Mouse (Mus musculus) left cerebral cortex, adult 2 months (tissue): ENCODE measurements around the gene Fpr-rs3. TPM values are rescaled to one million over a fixed set of nuclear protein-coding genes. Genes with fewer than 3 reads are reported as not detected.

Source experiments
- DNase-seq, 2 experiments: peaks; one replicate each; pipeline ENCODE4 v3.0.0; 2021 to 2022; ENCODE audit warnings: low spot score in 2 of 2, mixed read lengths in 1 of 2; ENCODE audit errors: extremely low spot score in 1 of 2
- H3K27ac ChIP-seq: fragments of 200-600 bp; 2 replicates; pipeline ENCODE4 v1.8.1; 2022
- H3K4me3 ChIP-seq: fragments of 200-600 bp; 2 replicates; pipeline ENCODE4 v1.8.1; 2022
- CTCF ChIP-seq: fragments of 200-600 bp; IDR thresholded peaks from 2 replicates; pipeline ENCODE4 v1.8.1; 2022; ENCODE audit warnings: antibody characterized with exemption, mild to moderate bottlenecking, moderate library complexity
- intact Hi-C: fragments of 180-260 bp; cut with DNase I; formaldehyde crosslinking; loops from one replicate; pipeline ENCODE4 v1.15.1; 2025
- long read RNA-seq, 2 experiments: library from polyadenylated mRNA; stranded (forward); transcript quantifications; one replicate each; pipeline ENCODE4 v2.0.0; 2021; ENCODE audit warnings: borderline mapping rate in 2 of 2
- total RNA-seq, 2 experiments: library from RNA; stranded (reverse); gene quantifications; 2 replicates each; pipeline ENCODE4 v1.2.3; 2021

The Fpr-rs3 gene
- total RNA-seq = not detected
- long read RNA-seq, experiment 1 = 0 reads
- long read RNA-seq, experiment 2 = 0 reads

DNA sequence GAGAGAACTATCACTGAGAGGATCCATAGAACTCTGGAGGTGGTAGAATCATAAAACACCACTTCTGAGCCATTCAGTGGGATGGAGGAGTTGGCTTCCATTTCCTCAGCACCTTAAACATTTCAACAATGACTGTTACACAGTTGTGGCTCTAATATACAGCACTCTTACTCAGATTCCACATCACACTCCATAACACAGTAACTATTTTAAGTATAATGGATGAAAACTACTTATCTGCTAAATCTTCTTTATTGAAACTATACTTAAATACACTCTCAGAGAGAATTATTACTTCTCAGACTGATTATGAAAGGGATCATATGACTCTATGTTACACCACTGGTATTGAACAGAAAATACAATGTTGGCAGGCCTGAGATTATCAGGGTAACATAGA is at the start of gene Fpr-rs3:
Gene Fpr-rs3 (minus strand): TSS at position 101 of the 400 bp plus-strand sequence.
- DNase-seq = no peak
- no peak within 1 kb of the TSS for H3K4me3 ChIP-seq
- TF ChIP-seq CTCF = no peak
- no peak within 1 kb of the TSS for H3K27ac ChIP-seq
- intact Hi-C loops = no loop called here

DNA sequence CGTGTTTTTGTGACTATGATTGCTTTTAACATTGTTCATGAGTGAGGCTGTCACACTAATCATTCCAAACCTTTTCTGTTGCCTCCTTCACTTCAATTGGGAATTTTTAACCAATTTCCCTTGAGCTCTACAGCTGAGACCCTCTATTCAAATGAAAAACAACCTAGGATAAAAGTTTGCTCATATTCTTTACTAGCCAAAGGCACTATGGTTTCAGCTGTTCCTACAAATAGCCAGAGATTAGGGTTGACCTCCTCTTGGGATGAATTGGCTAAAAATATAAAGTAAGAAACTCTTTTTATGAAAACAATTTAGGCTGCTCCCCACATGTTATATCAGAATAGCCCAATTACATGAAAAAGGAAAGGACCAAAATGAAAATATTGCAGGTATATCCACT is 28.4 kb downstream of the Fpr-rs3 start, which contains the start of gene Vmn2r110:
Gene Vmn2r110 (minus strand): TSS at position 101 of the 400 bp plus-strand sequence.
- TF ChIP-seq CTCF = no peak
- H3K4me3 ChIP-seq = no peak within 1 kb of the TSS
- H3K27ac ChIP-seq = no peak within 1 kb of the TSS
- intact Hi-C loops = no loop called here
- DNase-seq = no peak

Other genes starting within 250 kb of the Fpr-rs3 start
- gene Vmn1r224, start 210.7 kb downstream of the Fpr-rs3 start, total RNA-seq = not detected
- gene Vmn2r108, start 143.5 kb downstream of the Fpr-rs3 start, total RNA-seq = not detected
- not detected for gene Vmn1r225, start 126.7 kb downstream of the Fpr-rs3 start, total RNA-seq
- not detected for gene Vmn2r109, start 60.1 kb downstream of the Fpr-rs3 start, total RNA-seq
- gene Vmn2r110, start 28.5 kb downstream of the Fpr-rs3 start, total RNA-seq = not detected
- gene Vmn1r226, start 58.0 kb upstream of the Fpr-rs3 start, total RNA-seq = not detected
- not detected for gene Vmn1r227, start 105.0 kb upstream of the Fpr-rs3 start, total RNA-seq
- gene Vmn1r228, start 161.3 kb upstream of the Fpr-rs3 start, total RNA-seq = not detected
- gene Vmn1r229, start 186.7 kb upstream of the Fpr-rs3 start, total RNA-seq = under 1 TPM; 0.05 to 0.14 TPM
- not detected for gene Vmn1r230, start 215.6 kb upstream of the Fpr-rs3 start, total RNA-seq